Mouse (Mus musculus): ENCODE data around the gene Notch1.
A peak's percentile ranks its signal among the peaks of the same experiment; 100 is the strongest.

Notch1 gene

DNA sequence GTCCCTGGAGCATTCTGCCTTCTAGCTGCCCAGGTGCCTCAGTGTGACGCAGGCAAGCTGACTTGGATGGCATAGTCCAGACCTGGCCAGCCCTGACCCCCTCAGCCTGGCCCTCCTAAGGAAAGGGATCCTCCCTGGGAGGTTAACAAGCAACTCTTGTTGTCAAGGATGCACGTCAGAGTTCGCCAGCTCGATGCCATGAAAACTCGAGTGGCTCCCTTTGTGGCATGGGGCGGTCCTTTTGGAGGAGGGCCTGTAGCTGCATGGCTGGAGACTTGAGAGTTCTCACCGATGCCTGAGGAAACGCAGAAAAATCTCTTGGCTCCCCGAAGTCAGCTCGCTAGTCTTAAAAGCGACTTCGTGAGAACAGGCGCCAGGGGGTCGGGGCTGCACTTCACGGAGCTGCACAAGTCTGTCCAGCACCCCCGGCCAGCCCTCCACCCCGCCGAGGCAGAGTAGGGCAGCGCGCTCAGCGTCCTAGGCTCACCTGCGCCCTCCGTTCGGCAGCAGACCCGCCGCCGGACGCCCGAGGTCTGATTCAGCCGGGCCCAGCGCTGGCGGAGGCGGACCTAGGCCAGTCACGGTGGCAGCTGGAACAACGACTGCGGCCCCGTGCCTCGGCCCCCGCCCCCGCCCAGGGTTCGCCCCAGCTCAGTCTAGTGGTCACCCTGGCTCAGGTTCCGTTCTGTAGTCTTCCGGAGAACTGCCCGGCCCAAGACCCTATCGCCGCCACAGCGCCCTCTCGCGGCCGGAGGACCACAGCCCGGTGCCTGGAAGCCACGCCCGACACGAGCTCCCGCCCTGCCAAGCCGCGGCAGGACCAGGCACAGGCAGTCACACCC is 107.7 kb downstream of the Notch1 start, which contains the start of gene Inpp5e:
Gene Inpp5e (minus strand): TSS at position 689 of the 842 bp plus-strand sequence.
- DNase-seq (ENCODE audit: low read depth, low spot score): peak; percentile 95
